ENCODE assay signal across 23 mouse cellular contexts in genomic region chr13:10182756-10183155, GRCm38 (mm10).
A peak's percentile ranks its signal among the peaks of the same experiment; 100 is the strongest.
DNase-seq lines count a peak whose midpoint lies in the region; ATAC-seq and TF ChIP-seq lines count a peak whose summit lies in the region.
"Had no signal": no experiment of that assay in that cellular context is flagged by ENCODE, and none has a peak within 500 bp of the region (broad histone marks: within the 10 kb centered on the region; RNA-seq: fewer than 3 reads in every experiment).

No protein-coding gene starts in this region.

- H3K4me2 ChIP-seq in forebrain, embryonic 13.5 days, result no peak overlapping the region
- H3K4me2 ChIP-seq: heart, embryonic 11.5 days; heart, embryonic 15.5 days; hindbrain, embryonic 13.5 days had no signal

- peak; percentile 44 to 49 for DNase-seq in spleen, adult 2 months (ENCODE audit: low read depth in 1 of 2, low spot score in 2 of 2)
- no peak for DNase-seq in spleen, adult 12 weeks (ENCODE audit: low spot score)
- DNase-seq in cerebellum, adult 11-12 months, result no peak
- DNase-seq in frontal cortex, postnatal 25 days (ENCODE audit: low spot score in 2 of 2), result no peak
- DNase-seq: adrenal gland, postnatal 14 days; cerebellum, adult 18-20 months; cerebellum, adult 9-11 months; cerebellum, postnatal 36 days; gastrocnemius, postnatal 10 days; heart, adult 2 months; heart, postnatal 14 days had no signal

- H3K4me3 ChIP-seq in spleen, adult 2 months (ENCODE audit: extremely low read depth, insufficient read depth, insufficient read length), result no peak overlapping the region
- no peak overlapping the region for H3K4me3 ChIP-seq in forebrain, embryonic 13.5 days
- H3K4me3 ChIP-seq: embryonic facial prominence, embryonic 10.5 days; heart, adult 2 months; heart, embryonic 15.5 days; hindbrain, embryonic 13.5 days had no signal

- WGBS in spleen, adult 2 months, result 8% methylated on average over 2 of the region's 2 CpGs
- 84% methylated on average over 2 of the region's 2 CpGs for WGBS in forebrain, embryonic 13.5 days

- peaks cover 4% of the 10 kb centered on the region; the same call in 1 of the 2 replicates for H3K4me1 ChIP-seq in spleen, adult 2 months (ENCODE audit: control insufficient read depth, insufficient read depth, insufficient read length)
- no peaks in the 10 kb centered on the region for H3K4me1 ChIP-seq in forebrain, embryonic 13.5 days
- H3K4me1 ChIP-seq: embryonic facial prominence, embryonic 10.5 days; heart, embryonic 15.5 days; hindbrain, embryonic 13.5 days had no signal

- H3K36me3 ChIP-seq in spleen, adult 2 months (ENCODE audit: control insufficient read depth, insufficient read depth, low read length), result no peaks in the 10 kb centered on the region
- no peaks in the 10 kb centered on the region for H3K36me3 ChIP-seq in forebrain, embryonic 13.5 days (ENCODE audit: poor library complexity, severe bottlenecking)
- H3K36me3 ChIP-seq: embryonic facial prominence, embryonic 10.5 days; heart, embryonic 15.5 days; hindbrain, embryonic 13.5 days had no signal

- no peak overlapping the region for H3K27ac ChIP-seq in spleen, adult 2 months (ENCODE audit: insufficient read depth, low read length)
- H3K27ac ChIP-seq in forebrain, embryonic 13.5 days, result no peak overlapping the region
- H3K27ac ChIP-seq: embryonic facial prominence, embryonic 10.5 days; heart, adult 2 months; heart, embryonic 15.5 days; hindbrain, embryonic 13.5 days; hindbrain, postnatal 0 days had no signal

- H3K27me3 ChIP-seq in spleen, adult 2 months (ENCODE audit: control insufficient read depth, insufficient read depth, low read length), result no peaks in the 10 kb centered on the region
- no peaks in the 10 kb centered on the region for H3K27me3 ChIP-seq in forebrain, embryonic 13.5 days
- H3K27me3 ChIP-seq: CH12.LX; heart, embryonic 15.5 days; hindbrain, embryonic 13.5 days had no signal

- no peak for TF ChIP-seq POLR2A in spleen, adult 2 months (IDR thresholded peaks at IDR 0.05; ENCODE audit: low read depth, low read length)

- no peak for TF ChIP-seq CTCF in spleen, adult 2 months (IDR thresholded peaks at IDR 0.05; ENCODE audit: extremely low read depth, insufficient read depth, insufficient read length, insufficient replicate concordance)

- no peaks in the 10 kb centered on the region for H3K9me3 ChIP-seq in forebrain, embryonic 13.5 days (replicated peaks)
- H3K9me3 ChIP-seq: embryonic facial prominence, embryonic 10.5 days; heart, embryonic 15.5 days; hindbrain, embryonic 13.5 days had no signal

- H3K9ac ChIP-seq in forebrain, embryonic 13.5 days, result no peak overlapping the region
- H3K9ac ChIP-seq: heart, embryonic 15.5 days; hindbrain, embryonic 13.5 days had no signal

- ATAC-seq in common myeloid progenitor, adult 5-6 weeks (replicated peaks; ENCODE audit: low read depth, poor library complexity, severe bottlenecking), result peak; percentile 90
- 0 out of 2 replicates have a peak, but pooled peaks have one; percentile 61 for ATAC-seq in monocyte, adult 5-6 weeks (replicated peaks; ENCODE audit: insufficient number of reproducible peaks, low FRiP score, low TSS enrichment, poor library complexity, severe bottlenecking)
- ATAC-seq in forebrain, embryonic 13.5 days, result no peak
- ATAC-seq: activated CD4-positive, CD25-positive, alpha-beta regulatory T cell, adult 4 months; forebrain, embryonic 14.5 days; hindbrain, postnatal 0 days; Patski had no signal

Comparison
In these comparisons a context has a peak if more than half of its experiments do, and no peak if none do; other contexts are left out.
1. DNase-seq: peak in spleen, adult 2 months (2 of 2); none in spleen, adult 12 weeks (single experiment), cerebellum, adult 11-12 months (single experiment) and frontal cortex, postnatal 25 days (0 of 2).